Mouse (Mus musculus) testis, adult 10 weeks (tissue): ENCODE measurements around the gene Maged2. TPM values are rescaled to one million over a fixed set of nuclear protein-coding genes. Genes with fewer than 3 reads are reported as not detected.

Source experiments
- polyA plus RNA-seq: library from polyadenylated mRNA; stranded (reverse); fragments of 350-450 nt; fragmentation: Illumina TruSeq; extraction: RNeasy Lipid Tissue Mini Kit (QIAGEN cat#74804); gene quantifications from one replicate; pipeline ENCODE4 v1.2.3, GENCODE M21; 2014; ENCODE audit warnings: low read depth, low replicate concordance

Maged2 gene
- 15.2 TPM for polyA plus RNA-seq

GRCm38 (mm10) chrX:150814139-150814469 is at the start of gene Maged2:
TSS of gene Maged2 (minus strand) at chrX:150814345.

Other genes with a start within 250 kb of the Maged2 start
- gene Pfkfb1, start 226.1 kb downstream of the Maged2 start, polyA plus RNA-seq: 8.5 TPM
- gene Apex2, start 224.5 kb downstream of the Maged2 start, polyA plus RNA-seq: 1.8 TPM
- gene Tro, start 156.8 kb downstream of the Maged2 start, polyA plus RNA-seq: 3.9 TPM
- 6.4 TPM for gene Gnl3l, start 203.0 kb upstream of the Maged2 start, polyA plus RNA-seq
- 0.24 TPM for gene Fgd1, start 231.8 kb upstream of the Maged2 start, polyA plus RNA-seq